Mouse (Mus musculus): ENCODE measurements at regions not wholly inside any gene's neighbourhood (a gene's known extent, or its start where the extent isn't known, plus 50 kb on each side); places are given as distances from the start of the nearest gene placed in this dataset.

DNA sequence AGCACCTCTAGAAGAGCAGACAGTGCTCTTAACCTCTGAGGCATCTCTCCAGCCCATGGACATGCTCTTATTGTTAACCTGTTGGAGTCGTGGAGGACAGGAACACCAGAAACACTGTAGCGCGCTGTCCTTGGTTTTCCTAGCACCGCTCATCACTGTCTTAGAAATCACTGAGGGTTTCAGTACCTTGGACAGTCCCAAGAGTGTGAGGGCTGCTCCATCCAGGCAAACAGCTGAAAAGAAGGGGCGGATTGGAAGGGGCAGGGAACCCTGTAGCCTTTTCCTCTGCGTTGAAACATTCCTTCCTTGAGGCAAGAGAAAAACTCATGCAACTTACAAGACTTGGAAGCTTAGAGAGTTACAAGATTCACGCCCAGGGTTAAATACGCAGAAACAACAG lies 190.9 kb downstream of the Adgrd1 start:
- TF ChIP-seq CTCF (IDR thresholded peaks at IDR 0.05; ENCODE audit: borderline replicate concordance, insufficient read depth, low read length) (no peak), POLR2A (IDR thresholded peaks at IDR 0.05; ENCODE audit: low read depth, low read length) (no peak)
